Mouse (Mus musculus) layer of hippocampus, adult 9-10 months (tissue): ENCODE results near the gene Krt82.
"Not testable (repeated sequence)": the region's sequence is repeated elsewhere in the genome, so short reads cannot be mapped to it uniquely, and the experiment has no call there.

ENCODE experiments used
- DNase-seq: peaks from one replicate; pipeline ENCODE4 v3.0.0; 2022; ENCODE audit warnings: low spot score

Krt82 gene

GRCm38 (mm10) chr15:101517161-101517560, 33.3 kb downstream of the Krt82 start, which contains the start of gene Gm49425:
Gene Gm49425 (minus strand): TSS chr15:101517261.
- not testable (repeated sequence) for DNase-seq

DNA sequence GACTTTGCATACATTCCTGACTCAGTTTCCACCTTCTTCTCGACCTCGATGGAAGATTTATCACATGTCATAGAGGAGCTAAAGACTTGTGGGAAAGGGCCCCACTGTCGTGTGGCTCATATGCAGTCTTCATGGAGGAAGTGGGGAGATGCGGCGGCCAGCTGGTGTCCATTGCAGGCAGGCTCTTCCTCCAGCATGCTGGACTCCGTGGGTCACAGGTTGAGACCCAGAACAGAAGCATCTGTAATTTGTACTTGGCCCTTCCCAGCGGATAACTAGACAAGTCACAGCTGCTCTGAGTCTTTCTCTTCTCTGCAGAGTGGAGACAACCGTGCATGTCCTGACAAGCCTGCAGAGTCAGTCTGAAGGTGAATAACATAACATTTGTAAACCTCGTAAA, 42.2 kb downstream of the Krt82 start:
- no peak for DNase-seq

GRCm38 (mm10) chr15:101506896-101507758, 43.3 kb downstream of the Krt82 start:
- DNase-seq: no peak

DNA sequence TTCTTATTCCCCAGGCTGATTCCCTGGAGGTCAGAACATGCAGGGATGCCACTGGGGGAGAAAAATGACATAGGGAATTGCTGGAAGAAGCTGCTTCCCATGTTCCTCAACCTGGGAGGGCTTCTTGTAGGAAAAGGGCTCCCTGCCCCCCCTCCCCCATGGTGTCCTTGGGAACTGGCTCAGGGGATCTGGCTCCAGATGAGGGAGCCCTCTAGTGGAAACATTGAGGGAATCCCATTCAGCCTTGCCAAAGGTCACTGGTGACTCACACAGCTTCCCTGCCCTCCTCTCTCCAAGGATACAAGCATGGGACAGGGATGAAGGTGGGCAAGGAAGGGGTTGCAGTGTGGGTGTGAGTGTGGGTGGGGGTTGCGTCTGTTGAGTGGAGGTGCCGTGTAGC, 53.3 kb downstream of the Krt82 start:
- DNase-seq: no peak

- no peak for DNase-seq
Measured at GRCm38 (mm10) chr15:101495266-101495665, 55.2 kb downstream of the Krt82 start.

DNA sequence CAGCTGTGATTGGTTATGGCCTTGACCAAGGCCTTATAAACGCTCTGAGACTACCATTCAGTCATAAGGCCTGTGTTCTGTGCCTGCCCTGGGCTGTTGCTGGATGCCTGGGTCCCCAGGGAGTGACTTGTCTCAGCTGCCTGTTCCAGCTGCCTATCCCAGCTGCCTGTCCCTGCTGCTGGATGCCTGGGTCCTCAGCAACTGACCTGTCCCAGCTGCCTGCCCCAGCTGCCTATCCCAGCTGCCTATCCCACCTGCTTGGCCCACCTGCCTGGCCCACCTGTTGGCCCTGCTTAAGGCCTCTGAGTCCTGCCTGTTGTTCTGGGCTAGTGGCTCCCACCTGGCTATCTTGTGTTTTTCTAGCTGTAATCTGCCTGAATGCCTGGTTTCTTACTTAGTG, 56.3 kb downstream of the Krt82 start:
- no peak for DNase-seq

DNA sequence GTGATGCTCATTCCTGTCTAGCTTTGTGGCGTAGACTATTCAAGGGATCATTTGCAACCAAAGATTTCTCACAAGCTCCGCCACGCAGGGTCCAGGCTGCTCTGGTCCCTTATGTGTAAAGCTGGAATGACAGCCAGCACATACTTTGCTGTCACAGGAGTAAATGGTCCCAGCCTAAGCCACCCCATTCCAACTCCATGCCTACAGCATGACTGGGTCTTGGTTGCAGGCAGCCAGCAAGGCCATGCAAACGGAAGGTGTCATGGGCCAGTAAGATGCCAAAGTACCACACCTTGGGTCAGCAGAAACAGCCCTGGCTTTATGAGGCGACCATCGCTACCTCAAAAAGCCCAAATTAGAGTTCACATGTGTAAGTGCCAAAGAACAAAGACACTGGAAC, 56.8 kb downstream of the Krt82 start:
- DNase-seq: no peak

DNA sequence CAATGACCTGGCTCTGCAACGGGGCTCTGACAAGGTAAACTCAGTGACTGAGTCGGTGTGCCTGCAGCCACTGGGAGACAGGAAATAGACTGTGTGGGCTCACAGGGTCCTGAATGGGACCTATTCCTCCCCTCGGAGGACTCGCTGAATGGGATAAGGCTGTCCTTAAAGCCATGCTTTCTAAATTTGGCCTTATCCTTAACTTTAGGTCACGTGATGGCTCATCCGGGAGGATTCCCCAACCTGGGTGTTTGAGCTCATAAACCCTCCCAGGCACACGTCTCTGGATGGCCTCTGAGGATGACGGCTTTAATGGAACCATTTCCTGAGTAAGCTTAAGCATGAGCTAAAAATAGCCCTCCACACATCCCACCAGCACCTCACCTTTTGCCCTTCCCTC, 57.7 kb downstream of the Krt82 start:
- no peak for DNase-seq

- DNase-seq: no peak
Measured at GRCm38 (mm10) chr15:101491431-101491830, 59.0 kb downstream of the Krt82 start, which contains the start of gene Krt83. Gene Krt83 (minus strand): TSS chr15:101491512.
